Mouse (Mus musculus): ENCODE measurements at regions not wholly inside any gene's neighbourhood (a gene's known extent, or its start where the extent isn't known, plus 50 kb on each side); places are given as distances from the start of the nearest gene placed in this dataset.

DNA sequence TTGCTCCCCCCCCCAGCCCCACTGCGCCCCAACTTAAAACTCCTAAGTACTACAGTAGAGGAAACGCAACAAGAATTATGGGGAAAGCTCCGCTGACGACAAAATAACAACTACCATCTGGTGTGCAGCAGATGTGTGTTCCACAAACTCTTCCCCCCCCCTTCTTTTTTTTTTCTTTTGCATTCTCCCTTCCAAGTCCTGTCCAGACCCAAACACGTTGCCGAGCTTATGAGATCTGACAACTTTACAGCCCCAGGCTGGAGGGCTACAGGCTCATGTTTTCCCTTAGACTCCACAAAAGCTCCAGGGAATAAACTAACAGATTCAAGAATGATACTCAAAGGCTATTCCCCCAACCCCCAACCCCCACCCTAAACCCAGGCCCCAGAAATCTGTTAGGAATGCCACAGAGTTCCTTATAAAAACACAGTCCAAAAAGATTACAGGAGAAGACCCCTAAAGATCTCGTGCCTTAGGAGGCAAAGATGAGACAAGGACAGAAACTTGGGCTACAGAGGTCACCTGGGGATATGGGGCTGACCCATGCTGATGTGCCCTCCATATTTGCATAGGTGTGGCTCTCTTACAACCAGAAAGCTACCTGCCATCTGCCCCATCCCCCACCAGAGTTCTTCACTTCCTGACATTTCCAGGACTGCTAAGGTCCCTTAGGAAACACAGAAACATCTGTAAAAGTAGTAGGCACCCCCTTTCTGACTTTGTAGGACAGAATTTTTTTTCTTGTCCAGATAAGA is 509.5 kb upstream of the Cited2 start:
- TF ChIP-seq CTCF (IDR thresholded peaks at IDR 0.05; ENCODE audit: extremely low read depth, insufficient read depth, insufficient read length, insufficient replicate concordance) (no peak), POLR2A (IDR thresholded peaks at IDR 0.05; ENCODE audit: low read depth, low read length) (no peak)
- no peaks in the 10 kb centered on the region for H3K4me1 ChIP-seq (ENCODE audit: control insufficient read depth, insufficient read depth, insufficient read length)
- 72% methylated on average over 7 of the region's 7 CpGs for WGBS
- no peak overlapping the region for H3K4me3 ChIP-seq (ENCODE audit: extremely low read depth, insufficient read depth, insufficient read length)
- no peak overlapping the region for H3K27ac ChIP-seq (ENCODE audit: insufficient read depth, low read length)
- no peaks in the 10 kb centered on the region for H3K36me3 ChIP-seq (ENCODE audit: control insufficient read depth, insufficient read depth, low read length)
- no peaks in the 10 kb centered on the region for H3K27me3 ChIP-seq (ENCODE audit: control insufficient read depth, insufficient read depth, low read length)
- no peak for DNase-seq (ENCODE audit: low read depth in 1 of 2, low spot score in 2 of 2)

DNA sequence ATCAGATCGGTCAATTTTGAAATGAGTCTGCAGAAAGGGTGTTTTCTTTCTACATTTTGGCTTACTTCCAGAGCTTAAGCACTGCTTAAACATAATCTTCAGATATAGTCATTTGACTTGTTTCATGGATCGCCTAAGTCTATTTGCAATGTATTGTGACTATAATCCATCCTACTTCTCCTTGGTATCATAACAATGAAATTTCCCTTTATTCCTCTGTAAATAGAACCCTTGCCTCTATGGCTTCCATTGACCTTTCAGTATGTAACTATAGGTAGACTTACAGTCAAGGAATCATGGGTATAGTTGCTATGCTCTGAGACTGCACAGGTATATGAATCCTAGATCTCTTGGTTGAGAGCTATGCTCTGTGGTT is 509.0 kb upstream of the Cited2 start:
- TF ChIP-seq CTCF (IDR thresholded peaks at IDR 0.05; ENCODE audit: extremely low read depth, insufficient read depth, insufficient read length, insufficient replicate concordance), result no peak
- TF ChIP-seq POLR2A (IDR thresholded peaks at IDR 0.05; ENCODE audit: low read depth, low read length), result no peak
- Histone ChIP-seq H3K4me3 (ENCODE audit: extremely low read depth, insufficient read depth, insufficient read length) (no peak overlapping the region), H3K4me1 (ENCODE audit: control insufficient read depth, insufficient read depth, insufficient read length) (no peaks in the 10 kb centered on the region), H3K27me3 (ENCODE audit: control insufficient read depth, insufficient read depth, low read length) (no peaks in the 10 kb centered on the region), H3K27ac (ENCODE audit: insufficient read depth, low read length) (no peak overlapping the region), H3K36me3 (ENCODE audit: control insufficient read depth, insufficient read depth, low read length) (no peaks in the 10 kb centered on the region)
- WGBS, result 75% methylated on average over 2 of the region's 2 CpGs
- no peak for DNase-seq (ENCODE audit: low read depth in 1 of 2, low spot score in 2 of 2)

DNA sequence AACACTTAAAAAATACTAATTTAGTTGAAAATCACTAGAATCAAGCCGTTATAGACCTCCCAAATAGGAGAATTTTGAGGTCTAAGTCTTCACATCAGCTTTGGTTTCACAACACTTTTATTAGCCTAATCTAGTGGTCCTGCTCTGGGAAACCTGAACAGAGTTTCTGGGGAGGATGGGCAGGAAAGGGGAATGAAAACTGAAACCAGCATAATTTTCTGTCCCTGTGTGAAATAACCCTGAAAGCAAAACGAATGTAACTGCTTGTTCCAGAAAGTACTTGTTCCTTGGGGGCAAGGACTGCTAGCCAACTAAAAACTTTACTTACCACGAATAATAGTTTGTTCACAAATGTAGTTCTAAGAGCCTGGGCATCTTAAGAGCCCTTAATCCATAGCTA is 508.0 kb upstream of the Cited2 start:
- H3K36me3 ChIP-seq (ENCODE audit: control insufficient read depth, insufficient read depth, low read length), result no peaks in the 10 kb centered on the region
- 36% methylated on average over 3 of the region's 3 CpGs for WGBS
- TF ChIP-seq POLR2A (IDR thresholded peaks at IDR 0.05; ENCODE audit: low read depth, low read length) (no peak), CTCF (IDR thresholded peaks at IDR 0.05; ENCODE audit: extremely low read depth, insufficient read depth, insufficient read length, insufficient replicate concordance) (no peak)
- H3K27me3 ChIP-seq (ENCODE audit: control insufficient read depth, insufficient read depth, low read length), result no peaks in the 10 kb centered on the region
- H3K27ac ChIP-seq (ENCODE audit: insufficient read depth, low read length), result no peak overlapping the region
- no peak for DNase-seq (ENCODE audit: low read depth in 1 of 2, low spot score in 2 of 2)
- H3K4me3 ChIP-seq (ENCODE audit: extremely low read depth, insufficient read depth, insufficient read length), result no peak overlapping the region
- no peaks in the 10 kb centered on the region for H3K4me1 ChIP-seq (ENCODE audit: control insufficient read depth, insufficient read depth, insufficient read length)

DNA sequence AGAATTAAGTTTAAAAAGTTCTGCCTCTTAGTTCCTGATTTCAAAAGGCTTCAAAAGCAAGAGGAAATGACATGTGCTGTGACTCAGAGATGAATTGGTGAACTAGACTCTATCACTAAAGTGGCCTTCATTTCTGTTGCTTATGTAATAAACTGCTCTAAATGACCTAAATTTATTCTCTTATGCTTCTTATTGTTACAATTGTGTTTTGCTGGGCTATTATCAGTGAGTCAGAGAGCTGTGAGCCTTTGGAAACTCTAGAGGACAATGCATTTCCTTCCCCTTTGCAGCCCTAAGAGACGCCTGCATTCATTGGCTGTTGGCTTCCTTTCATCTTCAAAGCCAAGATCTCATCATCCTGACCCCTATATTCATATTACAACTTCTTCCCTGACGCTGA is 501.5 kb upstream of the Cited2 start:
- Histone ChIP-seq H3K4me1 (ENCODE audit: control insufficient read depth, insufficient read depth, insufficient read length) (no peaks in the 10 kb centered on the region), H3K36me3 (ENCODE audit: control insufficient read depth, insufficient read depth, low read length) (no peaks in the 10 kb centered on the region), H3K4me3 (ENCODE audit: extremely low read depth, insufficient read depth, insufficient read length) (no peak overlapping the region), H3K27me3 (ENCODE audit: control insufficient read depth, insufficient read depth, low read length) (no peaks in the 10 kb centered on the region), H3K27ac (ENCODE audit: insufficient read depth, low read length) (no peak overlapping the region)
- no peak for DNase-seq (ENCODE audit: low read depth in 1 of 2, low spot score in 2 of 2)
- WGBS, result 54% methylated on average over 2 of the region's 2 CpGs
- TF ChIP-seq CTCF (IDR thresholded peaks at IDR 0.05; ENCODE audit: extremely low read depth, insufficient read depth, insufficient read length, insufficient replicate concordance) (no peak), POLR2A (IDR thresholded peaks at IDR 0.05; ENCODE audit: low read depth, low read length) (no peak)

DNA sequence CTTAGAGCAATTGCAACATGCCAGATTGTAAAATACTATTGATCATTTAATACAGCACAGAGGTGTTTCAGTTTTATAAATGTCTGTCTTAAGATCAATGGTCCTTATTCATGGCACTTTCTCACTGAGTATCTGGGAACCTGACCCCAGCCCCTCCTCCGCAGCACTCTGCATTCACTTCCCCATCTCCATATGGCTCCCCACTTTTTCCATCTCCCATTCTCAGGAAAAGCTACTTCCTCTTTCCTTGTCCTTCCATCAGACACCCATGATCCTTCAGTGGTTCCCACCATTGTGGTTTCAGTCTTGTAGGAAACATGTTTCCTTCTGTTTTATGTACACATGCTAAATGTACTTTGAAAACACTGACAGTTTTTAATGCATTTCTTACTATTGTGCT is 497.3 kb upstream of the Cited2 start:
- Histone ChIP-seq H3K4me3 (ENCODE audit: extremely low read depth, insufficient read depth, insufficient read length) (no peak overlapping the region), H3K27ac (ENCODE audit: insufficient read depth, low read length) (no peak overlapping the region), H3K4me1 (ENCODE audit: control insufficient read depth, insufficient read depth, insufficient read length) (no peaks in the 10 kb centered on the region), H3K27me3 (ENCODE audit: control insufficient read depth, insufficient read depth, low read length) (no peaks in the 10 kb centered on the region), H3K36me3 (ENCODE audit: control insufficient read depth, insufficient read depth, low read length) (no peaks in the 10 kb centered on the region)
- TF ChIP-seq POLR2A (IDR thresholded peaks at IDR 0.05; ENCODE audit: low read depth, low read length) (no peak), CTCF (IDR thresholded peaks at IDR 0.05; ENCODE audit: extremely low read depth, insufficient read depth, insufficient read length, insufficient replicate concordance) (no peak)
- no peak for DNase-seq (ENCODE audit: low read depth in 1 of 2, low spot score in 2 of 2)
- 93% methylated on average over 1 of the region's 1 CpGs for WGBS

DNA sequence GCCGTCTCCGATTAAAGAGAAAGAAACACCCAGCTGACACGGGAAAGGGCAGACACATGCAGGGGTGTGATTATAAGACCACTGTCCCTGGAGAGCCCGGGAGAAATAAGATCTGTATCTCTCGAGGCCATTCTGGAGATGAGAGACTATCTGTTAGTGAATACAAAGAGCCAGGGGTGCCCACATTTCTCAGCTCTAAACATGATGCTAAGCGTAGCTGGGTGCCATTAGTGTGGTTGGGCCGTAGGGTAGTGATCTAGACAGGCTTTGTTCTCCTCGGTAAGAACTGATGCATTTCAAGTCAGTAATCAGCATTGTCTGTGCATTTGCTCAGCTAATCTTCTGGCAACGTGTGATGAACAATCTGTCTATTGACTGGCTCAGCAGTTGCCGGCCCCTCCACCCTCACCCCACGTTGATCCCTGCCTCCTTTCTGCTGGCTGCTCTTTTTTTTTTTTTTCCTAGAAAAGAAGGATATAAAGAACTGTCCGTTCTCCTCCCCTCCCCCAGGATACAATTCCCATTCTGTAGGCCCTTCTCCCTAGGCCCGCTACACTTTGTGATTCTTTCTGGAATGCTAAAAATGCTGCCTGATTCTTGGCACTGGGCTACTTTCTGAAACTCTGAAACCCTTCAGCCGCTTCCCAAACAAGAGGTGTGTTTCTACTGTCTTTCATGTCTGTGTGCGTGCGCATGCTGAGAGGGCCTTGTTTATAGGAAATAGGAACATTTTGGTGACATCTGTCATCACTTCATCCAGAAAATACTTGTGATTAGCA is 492.8 kb upstream of the Cited2 start:
- Histone ChIP-seq H3K27ac (ENCODE audit: insufficient read depth, low read length) (no peak overlapping the region), H3K4me3 (ENCODE audit: extremely low read depth, insufficient read depth, insufficient read length) (no peak overlapping the region), H3K36me3 (ENCODE audit: control insufficient read depth, insufficient read depth, low read length) (no peaks in the 10 kb centered on the region), H3K27me3 (ENCODE audit: control insufficient read depth, insufficient read depth, low read length) (no peaks in the 10 kb centered on the region), H3K4me1 (ENCODE audit: control insufficient read depth, insufficient read depth, insufficient read length) (no peaks in the 10 kb centered on the region)
- WGBS, result 89% methylated on average over 16 of the region's 16 CpGs
- DNase-seq (ENCODE audit: low read depth in 1 of 2, low spot score in 2 of 2), result no peak
- TF ChIP-seq CTCF (IDR thresholded peaks at IDR 0.05; ENCODE audit: extremely low read depth, insufficient read depth, insufficient read length, insufficient replicate concordance) (no peak), POLR2A (IDR thresholded peaks at IDR 0.05; ENCODE audit: low read depth, low read length) (no peak)

Data from spleen, adult 2 months (tissue).